8 mouse cellular contexts compared by ENCODE assay signal in genomic region chr4:133494432-133494831, GRCm38 (mm10). TPM values are rescaled to one million over a fixed set of nuclear protein-coding genes. Genes with fewer than 3 reads are reported as not detected.
DNase-seq lines count a peak whose midpoint lies in the region; ATAC-seq lines count a peak whose summit lies in the region.

No protein-coding gene starts in this region.

- H3K4me2 ChIP-seq in hindbrain, embryonic 15.5 days: peak overlapping the region; percentile 54

- no peak for ATAC-seq in hindbrain, embryonic 15.5 days (ENCODE audit: low FRiP score, low read depth)

- no peaks in the 10 kb centered on the region for H3K36me3 ChIP-seq in hindbrain, embryonic 15.5 days

- WGBS in hindbrain, embryonic 15.5 days: 1% methylated on average over 12 of the region's 12 CpGs

- H3K4me1 ChIP-seq in hindbrain, embryonic 15.5 days (replicated peaks): peaks cover 32% of the 10 kb centered on the region

- peak overlapping the region; percentile 28 for H3K4me3 ChIP-seq in hindbrain, embryonic 15.5 days

- no peak overlapping the region for H3K9ac ChIP-seq in hindbrain, embryonic 15.5 days

- H3K27ac ChIP-seq in hindbrain, embryonic 15.5 days (replicated peaks): no peak overlapping the region

- DNase-seq in NIH3T3 (ENCODE audit: low read depth): peak; percentile 89
- DNase-seq in cerebellum, postnatal 14 days: peak; percentile 93 to 97
- DNase-seq in gastrocnemius, adult 18-20 months (ENCODE audit: low spot score): peak; percentile 94
- peak; percentile 81 to 97 for DNase-seq in layer of hippocampus, postnatal 25 days (ENCODE audit: extremely low spot score in 1 of 2, low spot score in 1 of 2)
- peak; percentile 91 for DNase-seq in lung, postnatal 25 days (ENCODE audit: low spot score)
- DNase-seq in ovary, postnatal 36 days (ENCODE audit: low spot score): peak; percentile 86
- DNase-seq in thymus, postnatal 14 days: peak; percentile 90

- H3K9me3 ChIP-seq in hindbrain, embryonic 15.5 days: no peaks in the 10 kb centered on the region

- peaks cover 34% of the 10 kb centered on the region for H3K27me3 ChIP-seq in hindbrain, embryonic 15.5 days

RNA-seq across cellular contexts. Expression of gene Trnp1, which starts 3.9 kb away (rescaled TPM):
- total RNA-seq in gastrocnemius, adult 18-20 months (2021): 1 to 10 TPM; 1.1 to 1.3 TPM
- 10.8 and 10.9 TPM in 2 replicates for polyA plus RNA-seq in hindbrain, embryonic 15.5 days (2015; fragmentation: Nextera tagmentation; extraction: Ambion mirVana)
- total RNA-seq in layer of hippocampus, postnatal 25 days (2021): 100 to 1,000 TPM; 183 to 201 TPM

RNA-seq across cellular contexts. Expression of gene Tent5b, which starts 14.5 kb away (rescaled TPM):
- 1 to 10 TPM; 1.1 to 2.2 TPM for total RNA-seq in gastrocnemius, adult 18-20 months (2021)
- polyA plus RNA-seq in hindbrain, embryonic 15.5 days (2015; fragmentation: Nextera tagmentation; extraction: Ambion mirVana): 0.49 and 0.58 TPM in 2 replicates
- not detected for total RNA-seq in layer of hippocampus, postnatal 25 days (2021)

RNA-seq across cellular contexts. Expression of gene Kdf1, which starts 24.3 kb away (rescaled TPM):
- total RNA-seq in gastrocnemius, adult 18-20 months (2021): not detected
- polyA plus RNA-seq in hindbrain, embryonic 15.5 days (2015; fragmentation: Nextera tagmentation; extraction: Ambion mirVana): 0.39 and 0.74 TPM in 2 replicates
- total RNA-seq in layer of hippocampus, postnatal 25 days (2021): not detected

RNA-seq across cellular contexts. Expression of gene Nudc, which starts 51.4 kb away (rescaled TPM):
- total RNA-seq in gastrocnemius, adult 18-20 months (2021): 10 to 100 TPM; 54.7 to 54.8 TPM
- polyA plus RNA-seq in hindbrain, embryonic 15.5 days (2015; fragmentation: Nextera tagmentation; extraction: Ambion mirVana): 253 and 272 TPM in 2 replicates
- 100 to 1,000 TPM; 117 TPM for total RNA-seq in layer of hippocampus, postnatal 25 days (2021)

RNA-seq across cellular contexts. Expression of gene Nr0b2, which starts 58.7 kb away (rescaled TPM):
- total RNA-seq in gastrocnemius, adult 18-20 months (2021): not detected
- not detected in 2 replicates for polyA plus RNA-seq in hindbrain, embryonic 15.5 days (2015; fragmentation: Nextera tagmentation; extraction: Ambion mirVana)
- not detected for total RNA-seq in layer of hippocampus, postnatal 25 days (2021)

Comparison
In these comparisons a context has a peak if more than half of its experiments do, and no peak if none do; other contexts are left out.
1. RNA of gene Trnp1, which starts 3.9 kb away (total RNA-seq): 183 to 201 TPM in layer of hippocampus, postnatal 25 days; 1.1 to 1.3 TPM in gastrocnemius, adult 18-20 months; every median in the first group is over 10 times any median in the second.
2. Peak in every context shown above with its lines, with median percentiles within 50 percentile points of each other: DNase-seq.